Mouse (Mus musculus): ENCODE measurements around the gene Khk.
"Not testable (repeated sequence)": the region's sequence is repeated elsewhere in the genome, so short reads cannot be mapped to it uniquely, and the experiment has no call there.

Khk gene

GRCm38 (mm10) chr5:30921256-30922033, at the start of gene Khk:
TSS of gene Khk (plus strand) at chr5:30921431.
- DNase-seq (ENCODE audit: extremely low spot score): peak; percentile 98

GRCm38 (mm10) chr5:30872574-30872973, 48.7 kb upstream of the Khk start:
- no peak for DNase-seq (ENCODE audit: extremely low spot score)

GRCm38 (mm10) chr5:30874365-30874764, 46.9 kb upstream of the Khk start:
- DNase-seq (ENCODE audit: extremely low spot score): no peak

- DNase-seq (ENCODE audit: extremely low spot score): no peak
These were observed 42.6 kb upstream of the Khk start for GRCm38 (mm10) chr5:30878616-30879015.

GRCm38 (mm10) chr5:30879347-30879943, 41.8 kb upstream of the Khk start:
- DNase-seq (ENCODE audit: extremely low spot score): no peak

- DNase-seq (ENCODE audit: extremely low spot score): not testable (repeated sequence)
These were observed 39.4 kb upstream of the Khk start for GRCm38 (mm10) chr5:30881839-30882238.

- no peak for DNase-seq (ENCODE audit: extremely low spot score)
These were observed 35.0 kb upstream of the Khk start for GRCm38 (mm10) chr5:30886209-30886608.

- no peak for DNase-seq (ENCODE audit: extremely low spot score)
These were observed 34.5 kb upstream of the Khk start for GRCm38 (mm10) chr5:30886731-30887130.

GRCm38 (mm10) chr5:30887331-30887761, 33.9 kb upstream of the Khk start:
- peak; percentile 87 for DNase-seq (ENCODE audit: extremely low spot score)

- peak; percentile 98 for DNase-seq (ENCODE audit: extremely low spot score)
These were observed 33.3 kb upstream of the Khk start for GRCm38 (mm10) chr5:30887858-30888336.

GRCm38 (mm10) chr5:30888337-30889087, 32.7 kb upstream of the Khk start, which contains the start of gene Agbl5:
TSS of gene Agbl5 (plus strand) at chr5:30888694.
- DNase-seq (ENCODE audit: extremely low spot score): peak; percentile 98

- peak; percentile 94 for DNase-seq (ENCODE audit: extremely low spot score)
These were observed 32.0 kb upstream of the Khk start for GRCm38 (mm10) chr5:30889088-30889754.

- no peak for DNase-seq (ENCODE audit: extremely low spot score)
These were observed 30.9 kb upstream of the Khk start for GRCm38 (mm10) chr5:30890375-30890774.

- DNase-seq (ENCODE audit: extremely low spot score): no peak
These were observed 19.4 kb upstream of the Khk start for GRCm38 (mm10) chr5:30901860-30902259.

GRCm38 (mm10) chr5:30907413-30908059, 13.7 kb upstream of the Khk start, which contains the start of gene Ost4:
TSS of gene Ost4 (minus strand) at chr5:30907788.
- peak; percentile 96 for DNase-seq (ENCODE audit: extremely low spot score)

GRCm38 (mm10) chr5:30908426-30909299, 12.6 kb upstream of the Khk start:
- DNase-seq (ENCODE audit: extremely low spot score): peak; percentile 36

- peak; percentile 29 for DNase-seq (ENCODE audit: extremely low spot score)
These were observed 12.0 kb upstream of the Khk start for GRCm38 (mm10) chr5:30909300-30909659.

- DNase-seq (ENCODE audit: extremely low spot score): no peak
These were observed 11.4 kb upstream of the Khk start for GRCm38 (mm10) chr5:30909863-30910262.

GRCm38 (mm10) chr5:30910481-30910880, 10.8 kb upstream of the Khk start:
- DNase-seq (ENCODE audit: extremely low spot score): no peak

GRCm38 (mm10) chr5:30912156-30912555, 9.1 kb upstream of the Khk start:
- DNase-seq (ENCODE audit: extremely low spot score): no peak

Data from embryo, embryonic 9.5 days (tissue).